Mouse (Mus musculus) E14TG2a.4 (cell line): Measurements from ENCODE around the gene Tpm1.

Experiments
- CTCF ChIP-seq: conservative IDR thresholded peaks from 2 replicates; pipeline ENCODE4 v1.5.1; 2014; ENCODE audit warnings: low read length
- NANOG ChIP-seq: IDR thresholded peaks from 2 replicates; pipeline ENCODE4 v1.6.1; 2014; ENCODE audit warnings: borderline replicate concordance, low read length, mixed read lengths
- POU5F1 ChIP-seq: IDR thresholded peaks from 2 replicates; pipeline ENCODE4 v1.6.1; 2014; ENCODE audit warnings: low read length, borderline replicate concordance

- TF ChIP-seq CTCF (no peak), NANOG (no peak), POU5F1 (no peak)
Measured at GRCm38 (mm10) chr9:66978468-66978867, 70.7 kb downstream of the Tpm1 start.
